Mouse (Mus musculus) embryonic facial prominence, embryonic 14.5 days (tissue): ENCODE measurements around the gene Gm48551. TPM values are rescaled to one million over a fixed set of nuclear protein-coding genes. Genes with fewer than 3 reads are reported as not detected.
A peak's percentile ranks its signal among the peaks of the same experiment; 100 is the strongest.

Experiments used
- ATAC-seq: fragments of 200-750 bp; cut with Nextera tagmentation; 2 replicates; pipeline ENCODE4 v1.8.0; 2017; ENCODE audit warnings: low read depth, moderate number of reproducible peaks, moderate TSS enrichment
- DNase-seq: peaks from one replicate; pipeline ENCODE4 v3.0.0-alpha.2; 2015; ENCODE audit warnings: low spot score
- H3K27ac ChIP-seq: fragments of 300-500 bp; sonication (generic); replicated peaks from 2 replicates; pipeline ENCODE4 v1.5.1; 2014; ENCODE audit warnings: low read depth, mild to moderate bottlenecking, low read length, moderate library complexity
- H3K27me3 ChIP-seq: fragments of 300-500 bp; sonication (generic); replicated peaks from 2 replicates; pipeline ENCODE4 v1.6.1; 2014; ENCODE audit warnings: low read length; ENCODE audit not compliant: control insufficient read depth, insufficient read depth
- H3K36me3 ChIP-seq: fragments of 300-500 bp; sonication (generic); 2 replicates; pipeline ENCODE4 v1.6.1; 2014; ENCODE audit warnings: low read length, mixed read lengths; ENCODE audit not compliant: control insufficient read depth, insufficient read depth
- H3K4me1 ChIP-seq: fragments of 300-500 bp; sonication (generic); 2 replicates; pipeline ENCODE4 v1.6.1; 2014; ENCODE audit warnings: antibody characterized with exemption, low read length; ENCODE audit not compliant: control insufficient read depth, insufficient read depth
- H3K4me2 ChIP-seq: fragments of 300-500 bp; sonication (generic); 2 replicates; pipeline ENCODE4 v1.6.1; 2014; ENCODE audit warnings: low read depth, mild to moderate bottlenecking, low read length, moderate library complexity, mixed read lengths
- H3K4me3 ChIP-seq: fragments of 300-500 bp; sonication (generic); 2 replicates; pipeline ENCODE4 v1.5.1; 2014; ENCODE audit warnings: low read depth, mild to moderate bottlenecking, low read length
- H3K9ac ChIP-seq: fragments of 300-500 bp; sonication (generic); 2 replicates; pipeline ENCODE4 v1.6.1; 2014; ENCODE audit warnings: low read depth, mild to moderate bottlenecking, low read length, moderate library complexity, mixed read lengths
- H3K9me3 ChIP-seq: fragments of 300-500 bp; sonication (generic); 2 replicates; pipeline ENCODE4 v1.6.1; 2016; ENCODE audit warnings: low read length; ENCODE audit not compliant: control insufficient read depth
- WGBS: fragments of 180-500 bp; shearing (Covaris S2); extraction: QIAGEN DNeasy Blood & Tissue Kit; methylation state at CpG from one replicate; pipeline ENCODE4 v1.1.7; 2014; 5-methylcytosine and 5-hydroxymethylcytosine counted together
- polyA plus RNA-seq: library from polyadenylated mRNA; unstranded; fragments of >200 nt; fragmentation: Nextera tagmentation; extraction: Ambion mirVana; gene quantifications from 2 replicates; pipeline ENCODE4 v1.2.1, GENCODE M21; 2014

The Gm48551 gene
- polyA plus RNA-seq, 1 experiment from 2014 or later, result 2.6 TPM

DNA sequence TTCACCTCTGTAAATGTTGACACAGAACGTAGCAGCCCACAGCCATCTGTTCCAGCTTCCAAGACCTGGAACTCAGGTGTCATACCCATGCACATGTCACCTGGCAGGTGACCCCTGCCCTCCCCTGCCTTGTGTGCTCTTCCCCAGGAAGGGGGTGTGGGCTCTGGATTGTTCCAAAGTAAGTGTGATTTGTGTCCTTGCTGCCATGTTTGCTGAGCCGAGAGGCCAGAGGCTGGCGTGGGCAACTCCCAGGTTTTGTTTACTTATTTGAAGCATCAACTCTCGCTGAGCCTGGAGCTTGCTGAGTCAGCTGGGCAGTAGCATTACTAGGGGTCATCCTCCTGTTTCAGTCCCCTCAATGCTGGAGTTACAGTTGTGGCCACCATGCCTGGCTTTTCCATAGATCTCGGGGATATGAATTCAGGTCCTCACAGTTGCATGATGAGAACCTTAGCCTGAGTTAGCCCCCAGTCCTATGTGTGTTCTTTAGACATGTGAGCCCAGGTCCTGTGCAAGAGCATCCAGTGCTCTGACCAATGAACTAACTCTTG, 4.3 kb downstream of the Gm48551 start, which contains the start of gene Gm48552:
Gm48552 (plus strand) TSS at position 501 of the 551 bp plus-strand sequence.
- ATAC-seq (no peak), DNase-seq (no peak)
- Histone ChIP-seq H3K9me3 (no peaks in the 10 kb centered on the region), H3K36me3 (peaks cover 36% of the 10 kb centered on the region), H3K27me3 (no peaks in the 10 kb centered on the region), H3K9ac (0 out of 2 replicates have a peak within 1 kb of the TSS, but pooled peaks have one; percentile 5), H3K27ac (no peak within 1 kb of the TSS), H3K4me1 (peaks cover 19% of the 10 kb centered on the region), H3K4me2 (no peak within 1 kb of the TSS), H3K4me3 (no peak within 1 kb of the TSS)
- WGBS, result 84% methylated on average over 5 of the region's 5 CpGs

- Histone ChIP-seq H3K27me3 (no peaks in the 10 kb centered on the region), H3K36me3 (peaks cover 36% of the 10 kb centered on the region), H3K27ac (no peak overlapping the region), H3K9ac (no peak overlapping the region), H3K9me3 (no peaks in the 10 kb centered on the region), H3K4me2 (no peak overlapping the region), H3K4me3 (no peak overlapping the region), H3K4me1 (peaks cover 24% of the 10 kb centered on the region)
- no peak for DNase-seq
- no peak for ATAC-seq
- 59% methylated on average over 3 of the region's 3 CpGs for WGBS
These were observed 5.1 kb downstream of the Gm48551 start for GRCm38 (mm10) chr10:81389373-81389772.

GRCm38 (mm10) chr10:81389801-81390677, 5.8 kb downstream of the Gm48551 start:
- Histone ChIP-seq H3K4me1 (peaks cover 22% of the 10 kb centered on the region), H3K4me2 (no peak overlapping the region), H3K27me3 (no peaks in the 10 kb centered on the region), H3K36me3 (peaks cover 36% of the 10 kb centered on the region), H3K9ac (no peak overlapping the region), H3K9me3 (no peaks in the 10 kb centered on the region), H3K4me3 (no peak overlapping the region), H3K27ac (no peak overlapping the region)
- DNase-seq (no peak), ATAC-seq (peak; percentile 62)
- 57% methylated on average over 22 of the region's 23 CpGs for WGBS

DNA sequence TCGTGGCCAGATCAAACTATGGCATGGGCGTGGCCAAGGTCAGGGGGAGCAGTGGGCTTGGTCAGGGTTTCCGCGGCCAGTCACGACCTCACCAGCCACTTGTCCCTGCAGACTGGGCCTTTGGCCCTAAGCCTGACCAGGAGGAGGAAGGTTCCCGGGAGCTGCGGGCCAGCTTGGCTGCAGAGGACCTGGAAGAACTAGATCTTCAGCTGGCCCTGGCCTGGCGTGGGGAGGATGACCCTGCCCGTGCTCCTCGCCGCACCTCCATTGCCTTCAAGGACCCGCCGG, 6.4 kb downstream of the Gm48551 start:
- H3K27ac ChIP-seq, result no peak overlapping the region
- H3K4me1 ChIP-seq, result peaks cover 17% of the 10 kb centered on the region
- H3K9me3 ChIP-seq, result no peaks in the 10 kb centered on the region
- H3K27me3 ChIP-seq, result no peaks in the 10 kb centered on the region
- 89% methylated on average over 9 of the region's 13 CpGs for WGBS
- ATAC-seq (no peak), DNase-seq (no peak)
- peaks cover 36% of the 10 kb centered on the region for H3K36me3 ChIP-seq
- no peak overlapping the region for H3K9ac ChIP-seq
- no peak overlapping the region for H3K4me3 ChIP-seq
- no peak overlapping the region for H3K4me2 ChIP-seq

DNA sequence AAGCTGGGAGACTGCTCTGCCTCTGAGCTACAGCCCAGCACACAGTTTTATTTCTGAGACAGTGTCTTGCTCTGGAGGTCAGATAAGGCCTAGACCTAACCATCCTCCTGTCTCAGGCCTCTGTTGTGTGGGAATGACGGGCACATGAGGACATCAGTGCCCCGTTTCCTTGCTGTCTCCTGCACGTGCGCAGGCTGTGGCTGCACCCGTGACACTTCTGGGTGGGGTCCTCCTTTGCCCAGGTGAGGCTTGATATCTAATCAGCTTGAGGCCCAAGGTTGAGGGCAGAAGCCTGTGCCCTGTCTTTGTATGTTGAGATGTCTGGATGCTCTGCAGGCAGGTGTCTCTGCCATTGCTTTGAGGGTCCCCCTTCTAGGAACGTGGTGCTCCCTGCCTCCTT, 8.0 kb downstream of the Gm48551 start:
- H3K36me3 ChIP-seq, result peaks cover 31% of the 10 kb centered on the region
- H3K9me3 ChIP-seq, result no peaks in the 10 kb centered on the region
- H3K27me3 ChIP-seq, result no peaks in the 10 kb centered on the region
- no peak overlapping the region for H3K9ac ChIP-seq
- H3K27ac ChIP-seq, result no peak overlapping the region
- no peak overlapping the region for H3K4me3 ChIP-seq
- DNase-seq (no peak), ATAC-seq (no peak)
- no peak overlapping the region for H3K4me2 ChIP-seq
- 87% methylated on average over 6 of the region's 6 CpGs for WGBS
- peaks cover 14% of the 10 kb centered on the region for H3K4me1 ChIP-seq

DNA sequence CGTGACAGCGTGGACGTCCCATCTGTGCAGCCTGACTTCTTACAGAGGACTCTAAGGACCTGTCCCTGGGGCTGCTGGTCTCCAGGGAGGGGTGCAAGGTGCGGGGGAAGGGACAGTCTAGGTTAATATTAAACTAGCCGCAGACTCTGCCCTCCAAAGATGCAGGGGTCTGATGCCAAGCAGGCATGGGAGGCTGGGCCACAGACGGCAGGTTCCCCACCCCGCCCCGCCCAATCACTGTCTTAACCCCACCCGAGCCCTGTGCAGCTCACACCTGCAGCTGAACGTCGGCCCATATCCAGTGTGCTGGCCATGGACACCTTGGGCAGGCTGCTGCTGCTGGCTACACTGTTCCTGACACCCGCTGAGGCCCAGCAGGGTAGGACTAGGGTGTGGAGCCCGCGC, 8.5 kb downstream of the Gm48551 start, which contains the start of gene Smim24:
Smim24 (plus strand) TSS at position 271 of the 405 bp plus-strand sequence.
- Histone ChIP-seq H3K27ac (peak within 1 kb of the TSS; percentile 58), H3K4me2 (peak within 1 kb of the TSS; percentile 61), H3K4me3 (peak within 1 kb of the TSS; percentile 31), H3K9me3 (no peaks in the 10 kb centered on the region), H3K36me3 (peaks cover 30% of the 10 kb centered on the region), H3K9ac (peak within 1 kb of the TSS; percentile 59), H3K4me1 (peaks cover 14% of the 10 kb centered on the region), H3K27me3 (no peaks in the 10 kb centered on the region)
- no peak for DNase-seq
- ATAC-seq, result no peak
- 69% methylated on average over 8 of the region's 14 CpGs for WGBS

- no peaks in the 10 kb centered on the region for H3K27me3 ChIP-seq
- ATAC-seq, result no peak
These were observed 9.3 kb downstream of the Gm48551 start for GRCm38 (mm10) chr10:81393456-81394063.

DNA sequence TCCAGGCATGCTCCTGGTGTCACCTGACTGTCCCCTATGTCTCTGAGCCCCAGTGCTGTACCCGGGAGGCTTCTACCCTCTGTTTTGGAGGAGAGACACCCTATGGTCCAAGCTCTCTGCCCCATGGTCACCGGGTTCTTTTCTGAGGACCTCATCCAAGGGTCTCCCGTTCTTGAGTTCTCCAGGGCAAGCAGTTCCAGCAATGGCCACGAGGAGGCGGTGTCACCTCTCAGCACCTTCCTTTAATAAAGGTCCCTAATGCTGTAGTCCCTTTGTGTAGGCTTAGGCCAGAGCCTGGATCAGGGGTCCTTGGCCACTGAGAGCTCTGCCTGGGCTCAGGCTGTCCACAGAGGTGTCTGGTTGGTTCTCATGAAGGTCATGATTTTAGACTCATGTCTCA, 10.9 kb downstream of the Gm48551 start:
- Histone ChIP-seq H3K4me1 (peaks cover 14% of the 10 kb centered on the region), H3K27me3 (no peaks in the 10 kb centered on the region), H3K4me3 (no peak overlapping the region), H3K9me3 (no peaks in the 10 kb centered on the region), H3K9ac (no peak overlapping the region), H3K27ac (no peak overlapping the region), H3K36me3 (peaks cover 36% of the 10 kb centered on the region), H3K4me2 (no peak overlapping the region)
- ATAC-seq (no peak), DNase-seq (peak; percentile 48)
- WGBS, result 12% methylated on average over 5 of the region's 5 CpGs

More at GRCm38 (mm10) chr10:81393456-81394063, 9.3 kb downstream of the Gm48551 start:
- no peak for DNase-seq
- H3K27ac ChIP-seq, result peak overlapping the region; percentile 58
- peaks cover 30% of the 10 kb centered on the region for H3K36me3 ChIP-seq
- peak overlapping the region; percentile 59 for H3K9ac ChIP-seq
- no peaks in the 10 kb centered on the region for H3K9me3 ChIP-seq
- H3K4me1 ChIP-seq, result peaks cover 14% of the 10 kb centered on the region
- peak overlapping the region; percentile 61 for H3K4me2 ChIP-seq
- 3% methylated on average over 19 of the region's 19 CpGs for WGBS
- peak overlapping the region; percentile 31 for H3K4me3 ChIP-seq
